Mouse (Mus musculus) heart, adult 2 months (tissue): ENCODE measurements around the gene Wnk4. TPM values are rescaled to one million over a fixed set of nuclear protein-coding genes. Genes with fewer than 3 reads are reported as not detected.

Experiments
- DNase-seq, 2 experiments: peaks; one replicate each; pipeline ENCODE4 v3.0.0; 2021
- H3K27ac ChIP-seq: fragments of 200-600 bp; 2 replicates; pipeline ENCODE4 v1.8.1; 2022
- H3K27me3 ChIP-seq: fragments of 200-500 bp; 2 replicates; pipeline ENCODE4 v1.6.1; 2012; ENCODE audit warnings: mild to moderate bottlenecking, low read length, inconsistent platforms, mixed read lengths; ENCODE audit not compliant: control insufficient read depth, insufficient read depth
- H3K36me3 ChIP-seq: fragments of 200-500 bp; 2 replicates; pipeline ENCODE4 v1.6.1; 2012; ENCODE audit warnings: low read length, inconsistent platforms; ENCODE audit not compliant: control insufficient read depth, insufficient read depth
- H3K4me1 ChIP-seq: fragments of 200-500 bp; 2 replicates; pipeline ENCODE4 v1.6.1; 2011; ENCODE audit warnings: low read length; ENCODE audit not compliant: control insufficient read depth, insufficient read depth
- H3K4me3 ChIP-seq: fragments of 200-600 bp; 2 replicates; pipeline ENCODE4 v1.8.1; 2022
- H3K79me2 ChIP-seq: fragments of 200-500 bp; replicated peaks from 2 replicates; pipeline ENCODE4 v1.6.1; 2012; ENCODE audit warnings: mild to moderate bottlenecking, inconsistent platforms, low read length, moderate library complexity, mixed read lengths; ENCODE audit not compliant: control insufficient read depth, insufficient read depth
- H3K9ac ChIP-seq: fragments of 200-500 bp; 2 replicates; pipeline ENCODE4 v1.6.1; 2012; ENCODE audit warnings: low read depth, mild to moderate bottlenecking, control low read depth, inconsistent platforms, low read length, mixed read lengths
- CTCF ChIP-seq: fragments of 200-600 bp; IDR thresholded peaks from 2 replicates; pipeline ENCODE4 v1.8.1; 2022; ENCODE audit warnings: antibody characterized with exemption, mild to moderate bottlenecking, moderate library complexity
- EP300 ChIP-seq: fragments of 200-500 bp; IDR thresholded peaks from 2 replicates; pipeline ENCODE4 v1.6.1; 2011; ENCODE audit warnings: low read depth, low read length, control low read depth; ENCODE audit not compliant: insufficient read depth
- POLR2A ChIP-seq: fragments of 200-500 bp; IDR thresholded peaks from 2 replicates; pipeline ENCODE4 v1.6.1; 2011; ENCODE audit warnings: mild to moderate bottlenecking, low read depth, low read length, control low read depth; ENCODE audit not compliant: insufficient read depth
- WGBS: fragments of 180-500 bp; shearing (Covaris S2); methylation state at CpG from one replicate; pipeline ENCODE4 v1.1.7; 2018; 5-methylcytosine and 5-hydroxymethylcytosine counted together
- intact Hi-C: fragments of 180-260 bp; cut with DNase I; formaldehyde crosslinking; loops from one replicate; pipeline ENCODE4 v1.15.1; 2025
- polyA plus RNA-seq: library from polyadenylated mRNA; depleted of rRNA; stranded (reverse); fragments of >200 nt; gene quantifications from 2 replicates; pipeline ENCODE4 v1.2.3, GENCODE M21; 2012
- total RNA-seq, 2 experiments: library from RNA; stranded (reverse); gene quantifications; 2 replicates each; pipeline ENCODE4 v1.2.3; 2021

The Wnk4 gene
- total and polyA plus RNA-seq, 3 experiments = 9.2 to 13.9 (median 12.6) TPM

DNA sequence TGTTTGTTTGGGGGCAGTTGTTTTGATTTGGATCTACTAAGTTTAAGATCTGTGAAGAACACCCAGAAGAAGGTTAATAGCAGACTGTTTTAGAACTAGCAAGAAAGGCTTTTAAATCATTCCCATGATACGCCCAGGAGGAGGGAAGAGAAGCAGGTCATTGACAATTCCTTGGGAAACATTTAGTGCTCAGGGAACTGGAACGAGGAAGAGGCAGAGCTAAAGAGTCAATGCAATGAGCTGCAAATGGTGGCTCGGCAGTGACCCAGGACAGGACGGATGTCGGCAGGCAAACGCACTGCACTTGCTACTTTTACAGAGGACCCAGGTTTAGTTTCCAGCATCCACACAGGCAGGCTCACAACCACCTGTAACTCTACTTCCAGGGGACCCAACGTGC is 20.5 kb downstream of the Wnk4 start:
- DNase-seq = no peak
- TF ChIP-seq CTCF = no peak
- no peak for TF ChIP-seq EP300
- TF ChIP-seq POLR2A = no peak
- no peak overlapping the region for H3K9ac ChIP-seq
- H3K4me3 ChIP-seq = no peak overlapping the region
- intact Hi-C loops = no loop called here
- no peaks in the 10 kb centered on the region; the same call in 1 of the 2 replicates for H3K36me3 ChIP-seq
- no peaks in the 10 kb centered on the region for H3K27me3 ChIP-seq
- H3K4me1 ChIP-seq = peaks cover 7% of the 10 kb centered on the region
- WGBS = 46% methylated on average over 7 of the region's 7 CpGs
- H3K27ac ChIP-seq = no peak overlapping the region
- no peaks in the 10 kb centered on the region for H3K79me2 ChIP-seq

DNA sequence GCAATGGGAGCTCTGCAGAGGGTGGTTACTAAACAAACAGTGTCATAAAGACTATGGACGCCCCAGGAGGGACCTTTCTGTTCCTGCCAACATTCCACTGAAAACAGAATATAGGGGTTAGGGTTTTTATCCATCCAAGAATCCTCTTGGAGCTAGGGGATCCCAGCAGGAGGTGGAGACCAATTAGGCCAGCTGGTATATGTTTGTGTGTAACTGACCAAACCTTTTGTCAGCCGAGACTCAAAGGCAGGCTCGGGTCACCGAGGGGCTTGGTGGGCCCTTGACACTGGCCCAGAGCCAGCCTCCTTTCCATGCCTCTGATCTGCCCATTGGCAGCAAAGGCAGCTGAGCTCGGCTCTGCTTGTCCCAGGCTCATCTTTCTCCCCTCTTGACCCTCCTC is 22.5 kb downstream of the Wnk4 start:
- WGBS = 39% methylated on average over 5 of the region's 5 CpGs
- H3K27me3 ChIP-seq = no peaks in the 10 kb centered on the region
- H3K27ac ChIP-seq = no peak overlapping the region
- H3K79me2 ChIP-seq = no peaks in the 10 kb centered on the region
- intact Hi-C loops = loop anchor here (2.0 kb wide), 1 partner anchor 16 kb away; no protein-coding TSS in a partner anchor
- H3K9ac ChIP-seq = no peak overlapping the region
- H3K36me3 ChIP-seq = no peaks in the 10 kb centered on the region
- peaks cover 4% of the 10 kb centered on the region for H3K4me1 ChIP-seq
- no peak for DNase-seq
- TF ChIP-seq POLR2A (no peak), EP300 (no peak), CTCF (no peak)
- H3K4me3 ChIP-seq = no peak overlapping the region

DNA sequence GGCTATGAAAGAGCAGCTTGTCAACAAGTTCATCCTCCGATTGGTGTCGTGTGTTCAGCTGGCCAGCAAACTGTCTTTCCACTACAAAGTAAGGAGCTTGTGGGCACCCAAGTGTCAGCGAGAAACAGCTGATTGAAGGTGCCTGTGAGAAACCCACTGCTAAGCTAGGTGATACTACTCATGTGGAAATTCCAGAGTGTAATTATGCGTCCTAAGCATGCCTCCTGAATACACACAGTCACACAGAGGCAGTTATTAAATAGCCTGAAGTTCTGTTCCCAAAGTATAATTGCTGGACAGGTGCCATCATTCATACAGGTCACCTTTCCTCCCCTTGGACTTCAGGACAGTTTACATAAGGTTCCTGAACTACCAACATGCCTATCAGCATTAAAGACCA is 23.4 kb downstream of the Wnk4 start:
- no peaks in the 10 kb centered on the region for H3K27me3 ChIP-seq
- H3K79me2 ChIP-seq = no peaks in the 10 kb centered on the region
- no peak overlapping the region for H3K27ac ChIP-seq
- TF ChIP-seq CTCF (no peak), POLR2A (no peak), EP300 (no peak)
- H3K36me3 ChIP-seq = no peaks in the 10 kb centered on the region
- H3K4me1 ChIP-seq = peaks cover 2% of the 10 kb centered on the region; the same call in 1 of the 2 replicates
- intact Hi-C loops = loop anchor here (2.0 kb wide), 1 partner anchor 15 kb away; no protein-coding TSS in a partner anchor
- DNase-seq = no peak
- no peak overlapping the region for H3K9ac ChIP-seq
- 76% methylated on average over 4 of the region's 4 CpGs for WGBS
- H3K4me3 ChIP-seq = no peak overlapping the region

DNA sequence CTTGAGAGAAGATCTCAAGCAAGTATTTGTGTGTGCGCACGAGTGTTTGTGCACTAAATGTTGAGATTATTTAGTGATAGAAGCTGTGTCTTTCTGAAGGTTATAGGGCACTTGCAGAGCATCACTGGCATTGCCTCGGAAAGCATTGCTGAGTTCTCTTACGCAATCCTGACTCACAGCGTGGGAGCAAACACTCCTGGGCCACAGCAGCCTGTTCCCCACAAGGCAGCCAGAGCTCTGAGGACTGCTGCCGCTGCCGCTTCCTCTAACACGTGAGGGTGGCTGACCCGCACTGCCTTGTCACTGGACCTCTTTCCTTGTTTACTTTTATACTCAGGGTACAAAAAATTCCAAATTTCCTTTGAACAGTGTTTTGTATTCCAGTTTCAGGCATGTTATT is 26.9 kb downstream of the Wnk4 start:
- Histone ChIP-seq H3K27me3 (no peaks in the 10 kb centered on the region), H3K27ac (no peak overlapping the region), H3K4me3 (no peak overlapping the region), H3K79me2 (no peaks in the 10 kb centered on the region), H3K4me1 (no peaks in the 10 kb centered on the region), H3K36me3 (no peaks in the 10 kb centered on the region), H3K9ac (no peak overlapping the region)
- intact Hi-C loops = no loop called here
- TF ChIP-seq EP300 = no peak
- TF ChIP-seq CTCF = no peak
- no peak for TF ChIP-seq POLR2A
- 68% methylated on average over 9 of the region's 9 CpGs for WGBS
- DNase-seq = peak; percentile 30 to 48

DNA sequence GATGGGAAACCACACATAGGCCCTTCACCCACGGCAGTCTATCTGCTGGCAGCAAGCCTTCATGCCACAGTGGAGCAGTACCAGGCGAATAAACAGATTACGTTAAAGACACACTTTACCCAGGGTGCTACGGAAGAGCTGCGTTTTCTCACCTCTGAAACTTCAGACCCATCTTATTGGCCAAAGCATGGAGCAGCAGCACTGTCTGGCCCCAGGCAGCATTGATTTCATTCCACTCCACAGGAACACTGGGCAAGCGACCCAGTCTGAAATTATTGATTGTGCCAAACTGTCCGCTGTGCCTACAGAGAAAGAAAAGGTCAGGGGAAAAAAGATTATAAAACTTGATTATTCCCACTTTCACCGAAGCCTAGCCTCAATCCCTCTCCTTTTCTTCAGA is 30.9 kb downstream of the Wnk4 start:
- 93% methylated on average over 8 of the region's 8 CpGs for WGBS
- no peak overlapping the region for H3K9ac ChIP-seq
- intact Hi-C loops = no loop called here
- TF ChIP-seq CTCF (no peak), POLR2A (no peak), EP300 (no peak)
- H3K4me3 ChIP-seq = no peak overlapping the region
- no peak for DNase-seq
- H3K79me2 ChIP-seq = no peaks in the 10 kb centered on the region
- H3K4me1 ChIP-seq = no peaks in the 10 kb centered on the region
- H3K27ac ChIP-seq = no peak overlapping the region
- H3K36me3 ChIP-seq = no peaks in the 10 kb centered on the region
- H3K27me3 ChIP-seq = no peaks in the 10 kb centered on the region

DNA sequence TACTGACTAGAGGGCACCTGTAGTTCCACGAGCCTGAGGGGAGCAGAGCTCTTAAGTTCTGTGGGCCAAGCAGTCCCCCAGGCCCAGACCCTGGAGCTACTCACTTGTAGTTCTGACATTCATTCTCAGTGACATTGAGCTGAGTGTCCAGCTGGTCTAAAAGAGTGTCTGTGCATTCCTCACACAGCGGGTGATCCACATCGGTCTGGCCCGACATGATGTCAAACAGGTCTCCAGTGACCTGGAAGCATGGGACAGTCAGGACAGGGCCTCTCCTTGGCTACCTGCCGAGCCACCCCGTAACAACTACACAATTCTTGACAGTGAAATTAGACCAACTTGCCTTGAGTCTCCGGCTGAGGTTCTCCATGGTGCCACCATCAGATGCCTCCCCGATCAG is 34.8 kb downstream of the Wnk4 start:
- no peak overlapping the region for H3K27ac ChIP-seq
- intact Hi-C loops = no loop called here
- H3K4me1 ChIP-seq = no peaks in the 10 kb centered on the region
- H3K36me3 ChIP-seq = no peaks in the 10 kb centered on the region
- no peaks in the 10 kb centered on the region for H3K79me2 ChIP-seq
- H3K27me3 ChIP-seq = no peaks in the 10 kb centered on the region
- no peak for TF ChIP-seq POLR2A
- TF ChIP-seq CTCF = no peak
- TF ChIP-seq EP300 = no peak
- H3K4me3 ChIP-seq = no peak overlapping the region
- 94% methylated on average over 8 of the region's 8 CpGs for WGBS
- no peak for DNase-seq
- H3K9ac ChIP-seq = no peak overlapping the region
